Mouse (Mus musculus) ES-E14 (cell line): ENCODE data around the gene Muc1. TPM values are rescaled to one million over a fixed set of nuclear protein-coding genes. Genes with fewer than 3 reads are reported as not detected.

Experiments
- DNase-seq: peaks from one replicate; pipeline ENCODE4 v3.0.0-alpha.2; 2013; ENCODE audit warnings: low read depth, low spot score
- H3K27ac ChIP-seq: 2 replicates; pipeline ENCODE4 v1.5.1; 2012; ENCODE audit warnings: low read depth, mild to moderate bottlenecking, low read length, moderate library complexity, mixed read lengths; ENCODE audit not compliant: poor library complexity, insufficient read depth, severe bottlenecking
- H3K36me3 ChIP-seq: 2 replicates; pipeline ENCODE4 v1.6.1; 2012; ENCODE audit warnings: mild to moderate bottlenecking, low read length, moderate library complexity, mixed read lengths; ENCODE audit not compliant: control insufficient read depth, poor library complexity, insufficient read depth, severe bottlenecking
- H3K4me1 ChIP-seq, 2 experiments: fragments of 150-350 bp in 1 of 2; sonication (generic) in 1 of 2; 2 replicates each; pipeline ENCODE4 v1.6.1; 2012; ENCODE audit warnings: low read length in 2 of 2, mild to moderate bottlenecking in 1 of 2, mixed read lengths in 1 of 2; ENCODE audit not compliant: control insufficient read depth in 2 of 2, insufficient read depth in 2 of 2, poor library complexity in 1 of 2
- H3K4me3 ChIP-seq, 2 experiments: fragments of 150-350 bp in 1 of 2; sonication (generic) in 1 of 2; 2 replicates each; pipeline ENCODE4 v1.5.1; 2012; ENCODE audit warnings: low read length in 2 of 2, low read depth in 1 of 2, mild to moderate bottlenecking in 1 of 2, mixed read lengths in 1 of 2; ENCODE audit not compliant: insufficient read depth in 1 of 2, poor library complexity in 1 of 2, severe bottlenecking in 1 of 2
- H3K9ac ChIP-seq: 2 replicates; pipeline ENCODE4 v1.6.1; 2012; ENCODE audit warnings: low read depth, mild to moderate bottlenecking, low read length, mixed read lengths; ENCODE audit not compliant: poor library complexity, insufficient read depth, severe bottlenecking
- H3K9me3 ChIP-seq: fragments of 150-350 bp; sonication (generic); 2 replicates; pipeline ENCODE4 v1.6.1; 2012; ENCODE audit warnings: low read depth, mild to moderate bottlenecking, low read length; ENCODE audit not compliant: control insufficient read depth, insufficient read depth
- CHD2 ChIP-seq: IDR thresholded peaks from 2 replicates; pipeline ENCODE4 v1.6.1; 2014; ENCODE audit warnings: mild to moderate bottlenecking, low read depth, low read length, inconsistent platforms
- HCFC1 ChIP-seq: IDR thresholded peaks from 2 replicates; pipeline ENCODE4 v1.6.1; 2012; ENCODE audit warnings: low read length, inconsistent platforms, borderline replicate concordance; ENCODE audit not compliant: insufficient read depth
- MAFK ChIP-seq: IDR thresholded peaks from 2 replicates; pipeline ENCODE4 v1.6.1; 2014; ENCODE audit warnings: mild to moderate bottlenecking, low read depth, low read length, inconsistent platforms; ENCODE audit not compliant: insufficient read depth
- ZC3H11A ChIP-seq: IDR thresholded peaks from 2 replicates; pipeline ENCODE4 v1.6.1; 2012; ENCODE audit warnings: low read depth, mild to moderate bottlenecking, inconsistent platforms, low read length, borderline replicate concordance
- ZNF384 ChIP-seq: IDR thresholded peaks from 2 replicates; pipeline ENCODE4 v1.6.1; 2012; ENCODE audit warnings: low read depth, low read length, inconsistent platforms
- in situ Hi-C, 2 experiments: fragments of 600-800 bp; cut with MboI; formaldehyde crosslinking; loops; one replicate each; pipeline ENCODE4 v1.15.1; 2025; ENCODE audit warnings: low sequenced_read_pairs in 2 of 2, inconsistent platforms in 1 of 2; ENCODE audit not compliant: unreplicated experiment in 2 of 2
- total RNA-seq: library from RNA; depleted of rRNA; stranded (reverse); fragments of 300-350 nt; gene quantifications from 2 replicates; pipeline ENCODE4 v1.2.3, GENCODE M21; 2012

Gene Muc1
- total RNA-seq, 1 experiment: 3.0 TPM

- in situ Hi-C loops: no loop called here
- H3K9me3 ChIP-seq: no peaks in the 10 kb centered on the region
- TF ChIP-seq CHD2 (no peak), MAFK (no peak), ZNF384 (no peak), HCFC1 (no peak), ZC3H11A (no peak)
- peaks cover 13 to 35% of the 10 kb centered on the region in 2 experiments for H3K4me1 ChIP-seq
- H3K36me3 ChIP-seq: peaks cover 11% of the 10 kb centered on the region; the same call in 1 of the 2 replicates
- peak overlapping the region; percentile 68 for H3K9ac ChIP-seq
- H3K27ac ChIP-seq: peak overlapping the region; percentile 86
- peak overlapping the region; percentile 28 to 47; a peak in 3 of 4 replicates for H3K4me3 ChIP-seq
- no peak for DNase-seq
Measured at GRCm38 (mm10) chr3:89225321-89225815, 3.5 kb upstream of the Muc1 start.

- in situ Hi-C loops: no loop called here
- Histone ChIP-seq H3K9ac (peak overlapping the region; percentile 68), H3K27ac (peak overlapping the region; percentile 86), H3K9me3 (no peaks in the 10 kb centered on the region), H3K4me1 (peaks cover 13 to 35% of the 10 kb centered on the region in 2 experiments), H3K4me3 (peak overlapping the region; percentile 36 to 58), H3K36me3 (peaks cover 11% of the 10 kb centered on the region; the same call in 1 of the 2 replicates)
- DNase-seq: peak; percentile 83
- TF ChIP-seq HCFC1 (no peak), MAFK (no peak), ZC3H11A (no peak), ZNF384 (no peak), CHD2 (no peak)
Measured at GRCm38 (mm10) chr3:89225918-89226317, 2.9 kb upstream of the Muc1 start.

GRCm38 (mm10) chr3:89226361-89226760 is 2.5 kb upstream of the Muc1 start:
- in situ Hi-C loops: no loop called here
- no peak for DNase-seq
- Histone ChIP-seq H3K36me3 (peaks cover 7% of the 10 kb centered on the region; the same call in 1 of the 2 replicates), H3K4me3 (peak overlapping the region; percentile 36 to 58), H3K4me1 (peaks cover 13 to 35% of the 10 kb centered on the region in 2 experiments), H3K9ac (peak overlapping the region; percentile 54), H3K9me3 (no peaks in the 10 kb centered on the region), H3K27ac (peak overlapping the region; percentile 69)
- TF ChIP-seq MAFK (no peak), CHD2 (no peak), ZC3H11A (no peak), HCFC1 (no peak), ZNF384 (no peak)

GRCm38 (mm10) chr3:89226900-89227299 is 2.0 kb upstream of the Muc1 start, which contains the start of gene Mtx1:
TSS of gene Mtx1 (minus strand) at chr3:89227088.
- Histone ChIP-seq H3K4me3 (peak within 1 kb of the TSS; percentile 58 to 77), H3K36me3 (0 out of 2 replicates have a peak, but pooled peaks cover 6% of the 10 kb centered on the region), H3K9me3 (no peaks in the 10 kb centered on the region), H3K4me1 (peaks cover 13 to 37% of the 10 kb centered on the region in 2 experiments), H3K27ac (peak within 1 kb of the TSS; percentile 69), H3K9ac (peak within 1 kb of the TSS; percentile 54)
- no peak for TF ChIP-seq MAFK
- in situ Hi-C loops: no loop called here
- DNase-seq: no peak
